Mouse (Mus musculus): ENCODE measurements around the gene Hmga2.
"Not testable (repeated sequence)": the region's sequence is repeated elsewhere in the genome, so short reads cannot be mapped to it uniquely, and the experiment has no call there.

The Hmga2 gene

GRCm38 (mm10) chr10:120344558-120345318, 131.5 kb downstream of the Hmga2 start:
- no peak for DNase-seq (ENCODE audit: low spot score)

- not testable (repeated sequence) for DNase-seq (ENCODE audit: low spot score)
These were observed 136.4 kb downstream of the Hmga2 start for GRCm38 (mm10) chr10:120339906-120340305.

GRCm38 (mm10) chr10:120339324-120339723, 136.9 kb downstream of the Hmga2 start:
- DNase-seq (ENCODE audit: low spot score), result no peak

- no peak for DNase-seq (ENCODE audit: low spot score)
These were observed 137.4 kb downstream of the Hmga2 start for GRCm38 (mm10) chr10:120338841-120339240.

GRCm38 (mm10) chr10:120338431-120338830, 137.8 kb downstream of the Hmga2 start:
- not testable (repeated sequence) for DNase-seq (ENCODE audit: low spot score)

GRCm38 (mm10) chr10:120327946-120328345, 148.3 kb downstream of the Hmga2 start:
- no peak for DNase-seq (ENCODE audit: low spot score)

- no peak for DNase-seq (ENCODE audit: low spot score)
These were observed 152.6 kb downstream of the Hmga2 start for GRCm38 (mm10) chr10:120323584-120324203.

GRCm38 (mm10) chr10:120322815-120323214, 153.5 kb downstream of the Hmga2 start:
- no peak for DNase-seq (ENCODE audit: low spot score)

- no peak for DNase-seq (ENCODE audit: low spot score)
These were observed 156.7 kb downstream of the Hmga2 start for GRCm38 (mm10) chr10:120319614-120320013.

Measured in ovary, postnatal 36 days (tissue).